Comparison of ENCODE assay signal across 10 mouse cellular contexts in genomic region chr15:38420784-38421183, GRCm38 (mm10).
A peak's percentile ranks its signal among the peaks of the same experiment; 100 is the strongest.
DNase-seq lines count a peak whose midpoint lies in the region; ATAC-seq and TF ChIP-seq lines count a peak whose summit lies in the region.
"Had no signal": no experiment of that assay in that cellular context is flagged by ENCODE, and none has a peak within 500 bp of the region (broad histone marks: within the 10 kb centered on the region; RNA-seq: fewer than 3 reads in every experiment).

No protein-coding gene starts in this region.

- peak; percentile 50 for DNase-seq in gastrocnemius, adult 2 months
- no peak for DNase-seq in gastrocnemius, postnatal 4 days (ENCODE audit: low spot score in 2 of 2)
- DNase-seq in heart, postnatal 10 days: peak; percentile 66 to 73
- DNase-seq in lung, postnatal 10 days: peak; percentile 58
- DNase-seq in frontal cortex, postnatal 10 days (ENCODE audit: low spot score in 2 of 2): no peak
- DNase-seq in ovary, postnatal 36 days (ENCODE audit: low spot score): no peak
- DNase-seq in liver: no peak

- H3K27ac ChIP-seq in gastrocnemius, adult 2 months: peak overlapping the region; percentile 57
- H3K27ac ChIP-seq: hindbrain, embryonic 15.5 days; midbrain, embryonic 12.5 days had no signal

- intact Hi-C loops in gastrocnemius, adult 2 months (cut with DNase I): no loop called here
- intact Hi-C loops in heart, postnatal 10 days (cut with DNase I): loop anchor here (5.0 kb wide), 1 partner anchor 33 kb away; no protein-coding TSS in a partner anchor

- no peak overlapping the region for H3K4me3 ChIP-seq in gastrocnemius, adult 2 months
- H3K4me3 ChIP-seq: hindbrain, embryonic 15.5 days; midbrain, embryonic 12.5 days had no signal

- no peak for TF ChIP-seq CTCF in gastrocnemius, adult 2 months (IDR thresholded peaks at IDR 0.05)

- ATAC-seq in common myeloid progenitor, adult 5-6 weeks (replicated peaks; ENCODE audit: low read depth, poor library complexity, severe bottlenecking): 0 out of 2 replicates have a peak, but pooled peaks have one; percentile 15

Comparison
In these comparisons a context has a peak if more than half of its experiments do, and no peak if none do; other contexts are left out.
1. DNase-seq: peak in gastrocnemius, adult 2 months (single experiment), heart, postnatal 10 days (2 of 2) and lung, postnatal 10 days (single experiment); none in gastrocnemius, postnatal 4 days (0 of 2), frontal cortex, postnatal 10 days (0 of 2), ovary, postnatal 36 days (single experiment) and liver (single experiment).